Mouse (Mus musculus) ES-E14 (cell line): Measurements from ENCODE around the gene Gjd2.

Experiments used
- CHD2 ChIP-seq: IDR thresholded peaks from 2 replicates; pipeline ENCODE4 v1.6.1; 2014; ENCODE audit warnings: mild to moderate bottlenecking, low read depth, low read length, inconsistent platforms
- HCFC1 ChIP-seq: IDR thresholded peaks from 2 replicates; pipeline ENCODE4 v1.6.1; 2012; ENCODE audit warnings: low read length, inconsistent platforms, borderline replicate concordance; ENCODE audit not compliant: insufficient read depth
- MAFK ChIP-seq: IDR thresholded peaks from 2 replicates; pipeline ENCODE4 v1.6.1; 2014; ENCODE audit warnings: mild to moderate bottlenecking, low read depth, low read length, inconsistent platforms; ENCODE audit not compliant: insufficient read depth
- ZC3H11A ChIP-seq: IDR thresholded peaks from 2 replicates; pipeline ENCODE4 v1.6.1; 2012; ENCODE audit warnings: low read depth, mild to moderate bottlenecking, inconsistent platforms, low read length, borderline replicate concordance
- ZNF384 ChIP-seq: IDR thresholded peaks from 2 replicates; pipeline ENCODE4 v1.6.1; 2012; ENCODE audit warnings: low read depth, low read length, inconsistent platforms

DNA sequence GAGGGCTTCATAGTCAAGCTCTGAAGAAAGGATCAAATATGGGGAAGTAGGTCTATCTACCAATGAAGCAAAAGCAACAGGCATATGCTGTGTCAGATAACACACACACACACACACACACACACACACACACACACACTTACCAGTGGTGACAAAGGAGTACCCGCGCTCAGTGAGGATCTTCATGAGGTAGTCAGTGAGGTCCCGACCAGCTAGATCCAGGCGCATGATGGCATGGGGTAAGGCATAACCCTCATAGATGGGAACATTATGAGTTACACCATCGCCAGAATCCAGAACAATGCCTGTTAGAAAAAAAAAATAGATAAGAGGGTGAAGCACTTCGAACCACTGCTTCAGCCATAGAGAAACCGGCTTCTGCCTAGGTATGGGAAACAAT is 36.0 kb upstream of the Gjd2 start:
- TF ChIP-seq ZNF384 = no peak
- TF ChIP-seq CHD2 = no peak
- no peak for TF ChIP-seq ZC3H11A
- no peak for TF ChIP-seq HCFC1
- TF ChIP-seq MAFK = no peak
